Mouse (Mus musculus) gastrocnemius, adult 2 months (tissue): ENCODE data around the gene Pbld1. TPM values are rescaled to one million over a fixed set of nuclear protein-coding genes. Genes with fewer than 3 reads are reported as not detected.
A peak's percentile ranks its signal among the peaks of the same experiment; 100 is the strongest.
"Not testable (repeated sequence)": the region's sequence is repeated elsewhere in the genome, so short reads cannot be mapped to it uniquely, and the experiment has no call there.

Experiments
- DNase-seq: peaks from one replicate; pipeline ENCODE4 v3.0.0; 2022
- H3K27ac ChIP-seq: fragments of 200-600 bp; 2 replicates; pipeline ENCODE4 v1.8.1; 2022; ENCODE audit warnings: mild to moderate bottlenecking
- H3K4me3 ChIP-seq: fragments of 200-600 bp; 2 replicates; pipeline ENCODE4 v1.8.1; 2022; ENCODE audit warnings: mild to moderate bottlenecking, moderate library complexity
- CTCF ChIP-seq: fragments of 200-600 bp; IDR thresholded peaks from 2 replicates; pipeline ENCODE4 v1.8.1; 2022; ENCODE audit warnings: antibody characterized with exemption, mild to moderate bottlenecking, moderate library complexity
- intact Hi-C: fragments of 180-260 bp; cut with DNase I; formaldehyde crosslinking; loops from one replicate; pipeline ENCODE4 v1.15.1; 2025
- total RNA-seq, 2 experiments: library from RNA; stranded (reverse); gene quantifications; 2 replicates each; pipeline ENCODE4 v1.2.3; 2021

The Pbld1 gene
- total RNA-seq, 2 experiments from 2014 or later = 0.66 to 1.1 TPM

GRCm38 (mm10) chr10:63051267-63051666, 8.7 kb upstream of the Pbld1 start:
- no peak for TF ChIP-seq CTCF
- peak overlapping the region; percentile 13; the same call in 1 of the 2 replicates for H3K27ac ChIP-seq
- no peak for DNase-seq
- intact Hi-C loops = no loop called here
- no peak overlapping the region for H3K4me3 ChIP-seq

DNA sequence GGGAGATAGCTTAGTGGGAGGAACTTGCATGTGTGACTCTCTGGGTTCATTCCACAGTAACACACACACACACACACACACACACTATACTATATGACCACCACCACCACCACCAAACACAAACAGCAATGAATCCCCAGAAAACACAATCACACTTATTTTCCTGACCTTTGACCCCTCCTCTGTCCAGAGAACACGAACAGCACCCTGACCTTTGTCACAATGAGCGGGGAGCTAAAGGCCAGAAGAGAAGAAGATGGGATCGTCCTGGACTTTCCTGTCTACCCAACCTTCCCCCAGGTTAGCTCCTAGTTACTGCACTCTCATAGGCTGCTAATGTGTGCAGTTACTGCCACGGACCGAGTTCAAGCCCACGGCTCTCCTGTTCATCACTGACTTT, 8.0 kb upstream of the Pbld1 start:
- intact Hi-C loops = no loop called here

GRCm38 (mm10) chr10:63053007-63053406, 7.0 kb upstream of the Pbld1 start:
- no peak overlapping the region for H3K27ac ChIP-seq
- no peak overlapping the region for H3K4me3 ChIP-seq
- intact Hi-C loops = no loop called here
- DNase-seq = no peak
- TF ChIP-seq CTCF = no peak

More for the DNA sequence above, 8.0 kb upstream of the Pbld1 start:
- Histone ChIP-seq H3K4me3 (no peak overlapping the region), H3K27ac (no peak overlapping the region)
- TF ChIP-seq CTCF = no peak
- DNase-seq = no peak

- H3K4me3 ChIP-seq, intact Hi-C loops, H3K27ac ChIP-seq, DNase-seq: not testable (repeated sequence)
Measured at GRCm38 (mm10) chr10:63054071-63054470, 5.9 kb upstream of the Pbld1 start.

GRCm38 (mm10) chr10:63054586-63054985, 5.4 kb upstream of the Pbld1 start:
- no peak overlapping the region for H3K4me3 ChIP-seq
- intact Hi-C loops = no loop called here

DNA sequence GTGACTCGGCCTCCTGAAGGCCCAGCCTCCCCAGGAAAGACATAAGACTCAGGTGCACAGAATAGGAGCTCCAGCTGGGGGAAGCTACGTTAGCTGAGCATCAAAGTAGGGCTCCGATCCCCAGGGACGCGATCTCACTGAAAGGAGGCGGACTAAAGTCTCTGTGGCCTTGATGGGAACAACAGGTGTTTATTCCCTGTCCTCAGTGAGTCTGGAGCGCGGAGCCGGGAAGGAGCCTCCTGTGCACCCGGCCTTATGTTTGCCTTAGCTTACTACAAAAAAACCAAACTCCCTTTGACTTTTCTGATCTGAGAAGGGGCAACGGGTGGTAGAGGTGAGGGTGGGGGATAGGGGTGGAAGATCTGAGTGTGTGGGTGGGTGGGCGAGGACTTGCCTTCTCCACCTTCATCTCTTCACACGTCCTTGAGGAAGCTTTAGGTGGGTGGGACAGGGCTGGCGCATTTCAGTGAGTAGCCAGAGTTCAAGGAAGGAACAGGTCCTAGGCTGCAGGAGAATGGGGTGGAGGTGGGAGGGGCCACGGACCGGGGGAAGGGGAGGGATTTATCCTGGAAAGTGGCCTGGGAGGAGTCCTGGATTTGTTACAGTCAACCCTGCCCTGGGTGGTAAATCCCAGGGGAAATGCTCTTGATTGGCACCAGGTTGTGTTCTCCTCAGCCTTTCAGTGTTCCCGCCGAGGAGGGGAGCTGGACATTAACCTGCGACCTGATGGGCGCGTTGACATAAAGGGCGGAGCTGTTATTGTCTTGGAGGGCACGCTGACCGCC, 2.8 kb upstream of the Pbld1 start:
- no peak for TF ChIP-seq CTCF
- peak overlapping the region; percentile 43 for H3K4me3 ChIP-seq
- H3K27ac ChIP-seq = peak overlapping the region; percentile 68
- DNase-seq = peak; percentile 48
- intact Hi-C loops = no loop called here

More at GRCm38 (mm10) chr10:63054586-63054985, 5.4 kb upstream of the Pbld1 start:
- DNase-seq = no peak
- TF ChIP-seq CTCF = peak; percentile 17; the same call in 1 of the 2 replicates
- H3K27ac ChIP-seq = no peak overlapping the region

GRCm38 (mm10) chr10:63060406-63060805, 444 bp downstream of the Pbld1 start:
- peak; percentile 31 for DNase-seq
- intact Hi-C loops = no loop called here
- TF ChIP-seq CTCF = no peak
- H3K4me3 ChIP-seq = peak overlapping the region; percentile 14
- peak overlapping the region; percentile 71 for H3K27ac ChIP-seq

DNA sequence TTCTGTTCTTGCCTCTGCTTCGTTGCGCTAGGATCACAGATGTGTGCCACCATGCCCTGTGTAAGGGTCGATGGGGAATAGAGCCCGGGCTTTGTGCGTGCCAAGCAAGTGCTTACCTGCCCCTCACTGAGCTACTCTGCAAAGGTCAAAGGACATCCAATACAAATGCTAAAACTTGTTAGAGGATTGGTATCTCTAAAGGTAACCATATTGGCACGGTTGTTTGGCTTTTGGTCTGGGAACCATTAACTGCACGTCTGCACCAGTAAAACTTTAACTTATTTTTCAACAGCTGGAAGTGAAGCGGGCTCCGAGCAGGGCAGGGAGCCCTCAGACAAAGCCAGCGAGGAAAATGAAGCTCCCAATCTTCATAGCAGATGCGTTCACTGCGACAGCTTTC, 1.3 kb downstream of the Pbld1 start:
- DNase-seq = no peak
- Histone ChIP-seq H3K27ac (no peak overlapping the region), H3K4me3 (no peak overlapping the region)
- no peak for TF ChIP-seq CTCF
- intact Hi-C loops = no loop called here

DNA sequence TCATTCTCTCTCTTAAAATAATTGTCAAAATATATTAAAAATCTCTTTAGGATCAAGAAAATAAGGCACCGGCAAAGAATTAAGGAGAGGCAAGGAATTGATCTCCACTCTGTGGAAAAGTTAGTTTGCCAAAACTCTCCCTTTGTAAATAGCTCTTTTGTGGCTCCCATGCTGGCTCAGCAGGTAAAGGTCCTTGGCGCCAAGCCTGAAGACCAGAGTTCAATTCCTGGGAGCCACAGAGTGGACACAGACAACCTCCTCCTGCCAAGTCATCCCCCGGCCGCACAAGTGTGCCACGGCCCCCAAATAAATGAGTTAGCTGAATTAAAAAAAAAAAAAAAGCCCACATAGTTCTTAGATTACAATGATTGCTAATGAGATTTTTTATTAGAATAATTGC, 2.7 kb downstream of the Pbld1 start:
- DNase-seq = no peak
- intact Hi-C loops = no loop called here
- Histone ChIP-seq H3K4me3 (no peak overlapping the region), H3K27ac (no peak overlapping the region)
- TF ChIP-seq CTCF = no peak

GRCm38 (mm10) chr10:63063365-63063764, 3.4 kb downstream of the Pbld1 start:
- intact Hi-C loops = no loop called here
- no peak overlapping the region for H3K27ac ChIP-seq
- no peak for TF ChIP-seq CTCF
- no peak overlapping the region for H3K4me3 ChIP-seq
- DNase-seq = no peak

GRCm38 (mm10) chr10:63064516-63064915, 4.6 kb downstream of the Pbld1 start:
- H3K27ac ChIP-seq = no peak overlapping the region
- intact Hi-C loops = loop anchor here (2.0 kb wide), 1 partner anchor 40 kb away; the partner anchor contains the start of genes Hnrnph3 and Pbld2
- DNase-seq = no peak
- TF ChIP-seq CTCF = no peak
- no peak overlapping the region for H3K4me3 ChIP-seq

DNA sequence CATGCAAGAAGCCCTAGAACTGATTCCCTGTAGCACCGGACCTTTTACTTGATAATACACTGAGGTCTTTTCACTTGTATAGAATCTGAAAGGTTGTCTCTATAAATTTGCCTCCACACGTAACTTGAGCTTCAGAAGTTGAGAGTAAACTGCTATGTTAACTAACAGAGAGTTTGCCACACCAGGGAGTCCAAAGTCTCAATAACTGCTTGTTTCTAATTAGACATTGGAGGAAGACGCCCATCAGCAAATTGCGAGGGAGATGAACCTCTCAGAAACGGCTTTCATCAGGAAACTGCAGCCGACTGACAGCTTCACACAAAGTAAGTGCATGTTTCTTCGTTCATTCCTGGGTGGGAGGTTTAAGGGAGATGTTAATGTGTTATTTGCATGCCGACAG, 5.6 kb downstream of the Pbld1 start:
- no peak for DNase-seq
- Histone ChIP-seq H3K4me3 (no peak overlapping the region), H3K27ac (no peak overlapping the region)
- no peak for TF ChIP-seq CTCF
- intact Hi-C loops = loop anchor here (2.0 kb wide), 1 partner anchor 41 kb away; the partner anchor contains the start of genes Hnrnph3 and Pbld2

DNA sequence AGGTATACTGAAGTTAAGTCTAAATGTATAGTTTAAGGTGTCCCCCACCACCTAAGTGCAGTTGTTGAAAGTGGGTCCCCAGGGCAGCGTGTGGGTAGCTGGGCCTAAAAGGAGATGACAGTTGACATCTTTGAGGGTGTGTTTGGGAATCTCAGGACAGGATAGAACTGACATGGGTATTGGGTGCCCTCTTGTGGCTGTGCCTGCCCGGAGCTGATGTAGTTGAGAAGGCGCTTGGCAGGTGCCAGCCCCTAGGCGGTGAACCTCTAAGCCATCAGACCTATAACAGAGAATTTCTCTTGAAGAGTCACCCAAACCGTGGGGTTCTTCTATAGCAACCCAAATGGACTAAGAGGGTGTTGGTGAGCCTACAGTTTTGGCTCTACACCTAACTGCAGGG, 6.0 kb downstream of the Pbld1 start:
- TF ChIP-seq CTCF = peak; percentile 94; the same call in 1 of the 2 replicates

GRCm38 (mm10) chr10:63086304-63086703, 26.3 kb downstream of the Pbld1 start:
- H3K27ac ChIP-seq = no peak overlapping the region
- intact Hi-C loops = no loop called here
- no peak for TF ChIP-seq CTCF
- no peak overlapping the region for H3K4me3 ChIP-seq
- no peak for DNase-seq

More for the DNA sequence above, 6.0 kb downstream of the Pbld1 start:
- no peak overlapping the region for H3K27ac ChIP-seq
- intact Hi-C loops = loop anchor here (2.0 kb wide), 1 partner anchor 41 kb away; the partner anchor contains the start of genes Hnrnph3 and Pbld2
- no peak overlapping the region for H3K4me3 ChIP-seq
- DNase-seq = peak; percentile 87
